Mouse (Mus musculus) G1E-ER4 (cell line): ENCODE results near the gene Igf2r. TPM values are rescaled to one million over a fixed set of nuclear protein-coding genes. Genes with fewer than 3 reads are reported as not detected.

ENCODE experiments used
- GATA1 ChIP-seq: IDR thresholded peaks from one replicate; pipeline ENCODE4 v1.8.0; 2012; ENCODE audit warnings: low read length, inconsistent platforms
- polyA plus RNA-seq: library from polyadenylated mRNA; stranded (reverse); fragments of >175 nt; gene quantifications from 2 replicates; pipeline ENCODE4 v1.2.3, GENCODE M21; 2012

Igf2r gene
- polyA plus RNA-seq, 1 experiment: 7.4 TPM

DNA sequence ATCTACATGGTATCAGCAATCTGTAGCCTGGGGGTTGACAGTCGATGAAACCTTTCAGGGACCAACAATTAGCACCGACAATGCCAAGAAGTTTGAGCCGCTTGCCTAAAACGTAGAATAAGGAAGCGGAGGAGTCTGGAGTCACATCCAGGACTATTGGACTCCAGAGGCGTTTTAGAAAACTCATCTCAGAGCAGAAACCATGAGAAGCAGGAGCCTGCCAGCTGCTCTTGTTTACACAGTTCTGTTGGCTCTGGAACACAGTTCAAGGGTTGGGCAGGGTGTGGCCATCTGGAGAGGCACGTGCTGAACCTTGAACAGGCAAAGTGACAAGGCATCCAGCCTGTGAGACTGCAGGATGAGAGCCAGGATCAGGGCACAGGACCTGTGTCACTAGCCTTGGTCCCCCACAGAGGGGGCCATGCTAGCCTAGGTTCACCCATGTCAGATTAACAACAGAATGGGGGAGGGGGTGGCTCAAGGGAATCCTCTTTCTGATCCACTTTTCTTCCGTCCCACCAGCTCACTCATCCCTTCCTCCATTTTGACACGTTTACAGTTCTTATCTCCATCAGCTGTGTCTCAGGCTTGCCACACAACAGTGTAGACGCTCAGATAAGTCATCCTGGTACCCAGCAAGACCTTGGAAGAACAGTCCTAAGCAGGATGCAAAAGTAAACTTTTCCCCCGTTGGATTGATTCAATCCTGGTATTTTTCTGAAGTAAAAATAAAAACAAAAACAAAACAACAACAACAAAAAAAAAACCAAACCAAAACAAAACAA, 23.1 kb upstream of the Igf2r start:
- TF ChIP-seq GATA1: no peak

DNA sequence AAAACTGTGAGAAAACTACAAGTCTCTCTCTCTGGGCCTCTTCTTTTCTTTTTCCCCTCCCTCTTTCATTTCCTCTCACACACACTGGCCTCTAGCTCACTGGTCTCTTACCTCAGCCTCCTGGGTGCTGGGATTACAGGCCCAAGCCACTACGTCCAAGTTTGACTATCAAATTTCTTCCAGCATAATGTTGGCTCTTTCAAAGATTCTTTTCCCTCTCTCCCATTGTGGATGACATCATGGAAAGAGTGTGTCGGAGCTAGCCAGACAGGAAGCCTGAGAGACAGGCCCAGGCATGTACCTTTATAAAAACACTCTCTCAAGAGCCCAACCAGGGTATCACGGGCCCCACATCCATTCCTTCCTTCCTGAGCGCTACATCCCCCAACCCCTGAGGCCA, 22.0 kb upstream of the Igf2r start:
- TF ChIP-seq GATA1: no peak

DNA sequence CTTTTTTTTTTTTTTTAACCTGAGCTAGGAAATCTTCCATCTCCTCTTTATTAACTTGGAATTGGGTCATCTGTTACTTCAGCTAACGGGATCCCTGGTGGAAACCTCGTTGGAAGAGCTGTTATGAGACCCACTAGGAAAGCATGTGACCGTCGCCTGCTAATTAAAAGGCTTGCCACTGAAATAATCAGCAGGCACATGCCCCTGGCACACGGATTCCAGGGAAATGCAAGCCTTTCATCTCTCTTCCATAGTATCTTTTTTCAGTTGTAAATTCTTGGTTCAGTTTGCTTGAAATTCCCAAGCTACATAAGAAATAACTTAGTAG, 21.6 kb upstream of the Igf2r start:
- TF ChIP-seq GATA1: no peak

DNA sequence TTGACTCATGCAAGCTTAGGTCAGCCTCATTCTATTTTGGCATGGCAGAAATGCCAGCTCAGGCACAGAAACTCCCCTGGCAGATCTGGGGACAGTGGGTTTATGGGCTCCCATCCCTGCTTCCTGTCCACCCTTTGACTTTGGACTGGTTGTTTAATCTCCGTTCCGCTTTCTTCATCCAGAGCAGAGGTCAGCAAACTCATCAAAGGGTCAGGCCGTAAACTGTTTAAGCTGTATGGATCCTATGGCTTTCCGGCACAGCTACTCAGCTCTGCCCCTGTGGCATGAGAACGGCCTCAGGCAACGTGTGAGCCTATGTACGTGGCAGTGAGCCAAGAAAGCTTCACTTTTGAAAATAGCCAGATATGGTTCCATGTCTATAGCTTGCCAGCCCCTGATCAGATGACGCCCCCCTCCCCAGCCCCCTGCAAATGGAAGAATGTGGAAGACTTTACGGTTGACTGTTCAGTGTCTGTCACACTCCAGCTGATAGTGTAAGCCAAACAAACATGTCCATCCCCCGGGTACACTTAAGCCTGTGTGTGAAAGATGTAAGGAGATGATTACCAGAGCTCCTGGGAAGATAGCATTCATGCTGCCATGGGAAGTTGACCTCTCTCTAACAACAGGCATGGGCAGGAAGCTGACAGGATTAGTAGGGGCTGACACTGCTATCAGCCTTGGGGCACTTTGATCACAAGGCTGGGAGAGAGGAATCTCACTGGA, 21.1 kb upstream of the Igf2r start:
- no peak for TF ChIP-seq GATA1

DNA sequence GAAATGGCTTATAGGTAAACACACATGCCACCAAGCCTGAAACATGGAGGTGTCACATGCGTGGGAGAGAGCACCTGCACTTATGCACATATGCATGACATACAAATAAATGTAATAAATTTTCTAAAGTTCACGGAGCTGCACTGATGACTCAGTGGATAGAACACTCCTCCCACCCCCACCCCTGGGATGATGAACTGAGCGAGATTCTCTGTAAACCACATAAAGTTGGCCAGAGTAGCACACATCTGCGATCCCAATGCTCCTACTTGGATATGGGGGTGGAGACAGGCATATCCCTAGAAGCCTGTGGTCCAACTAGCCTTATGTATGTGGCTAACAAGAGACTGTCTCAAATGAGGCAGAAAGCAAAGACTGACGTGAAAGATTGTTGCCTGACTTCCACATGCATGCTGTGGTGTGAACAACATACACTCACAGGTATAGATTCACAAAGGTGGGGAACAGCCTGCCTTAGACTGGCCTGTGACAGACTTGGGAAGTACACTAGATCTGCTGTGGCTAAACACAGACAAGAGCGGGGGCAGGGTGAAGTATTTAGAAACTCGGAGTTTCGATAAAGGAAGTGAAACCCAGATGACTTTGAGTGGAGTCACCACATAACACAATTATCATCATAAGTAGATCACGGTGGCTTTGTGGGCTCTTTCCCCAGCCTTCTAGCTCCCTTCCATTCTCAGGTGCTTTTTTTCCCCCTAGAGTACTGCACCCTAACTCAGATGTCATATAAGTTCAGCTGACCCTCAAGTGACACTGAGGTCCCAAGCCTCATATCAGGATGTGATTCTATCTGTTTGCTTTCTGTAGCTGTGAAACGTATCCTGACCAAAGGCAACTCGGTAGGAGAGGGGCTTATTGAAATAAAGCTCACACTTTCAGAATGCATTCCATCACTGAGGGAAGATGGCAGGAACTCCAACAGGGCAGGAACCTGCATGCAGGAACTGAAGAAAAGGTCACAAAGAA, 13.7 kb upstream of the Igf2r start:
- TF ChIP-seq GATA1: no peak

DNA sequence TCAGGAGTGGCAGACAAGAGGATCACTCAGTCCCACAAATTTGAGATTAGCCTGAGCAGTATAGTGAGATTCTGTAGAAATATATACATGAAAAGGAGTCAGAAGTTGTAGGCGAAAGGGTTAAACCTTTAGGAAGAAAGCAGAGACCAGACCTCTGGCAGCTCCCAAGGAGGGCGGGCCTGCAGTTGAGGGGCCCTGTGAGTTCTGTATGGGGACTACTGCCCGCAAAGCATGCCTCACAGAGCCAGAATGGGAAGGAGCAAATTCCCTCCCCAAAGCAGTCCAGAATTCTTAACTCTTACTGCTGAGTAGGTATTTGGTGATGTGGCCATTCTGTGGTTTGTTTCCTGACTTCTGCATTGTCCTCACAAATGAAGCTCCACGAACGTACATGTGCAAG, 11.6 kb upstream of the Igf2r start:
- TF ChIP-seq GATA1: no peak

DNA sequence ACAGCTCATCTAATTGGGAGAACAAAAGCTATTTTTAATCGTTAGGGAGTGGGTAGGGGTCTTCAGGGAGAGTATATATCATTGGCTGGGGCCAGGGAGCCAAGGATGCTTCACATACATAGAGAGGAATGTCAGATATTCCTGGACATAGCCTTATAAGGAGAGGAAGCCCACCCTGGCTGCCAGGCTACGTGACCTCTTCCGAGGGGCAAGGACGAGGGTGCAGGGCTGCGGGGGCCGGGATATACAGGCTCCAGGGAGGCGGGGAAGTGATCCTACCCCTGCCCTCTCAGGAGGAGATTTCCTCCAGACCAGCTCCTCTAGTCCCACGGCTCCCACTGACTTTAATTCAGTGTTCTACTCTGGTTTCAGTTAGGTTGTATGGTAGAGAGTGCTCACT, 10.7 kb upstream of the Igf2r start:
- no peak for TF ChIP-seq GATA1

DNA sequence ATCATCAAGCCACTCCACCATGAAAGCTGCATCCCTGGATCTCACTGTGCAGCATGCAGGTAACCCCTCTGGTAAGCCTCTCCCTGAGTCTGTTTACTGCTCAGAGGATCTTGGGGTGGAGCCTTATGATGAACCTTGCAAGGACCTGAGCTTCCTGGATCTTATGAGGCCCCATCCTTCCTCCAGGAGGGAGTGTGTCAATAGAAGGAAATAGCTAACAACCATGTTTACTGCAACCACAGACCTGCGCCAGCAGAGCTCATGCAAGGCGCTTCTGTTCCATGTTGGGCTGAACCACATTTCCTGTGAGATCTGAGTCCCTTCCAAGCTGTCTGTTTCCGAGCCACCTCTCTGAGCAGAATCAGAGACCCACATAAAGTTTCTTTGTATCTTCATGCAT, 10.0 kb upstream of the Igf2r start:
- TF ChIP-seq GATA1: no peak

DNA sequence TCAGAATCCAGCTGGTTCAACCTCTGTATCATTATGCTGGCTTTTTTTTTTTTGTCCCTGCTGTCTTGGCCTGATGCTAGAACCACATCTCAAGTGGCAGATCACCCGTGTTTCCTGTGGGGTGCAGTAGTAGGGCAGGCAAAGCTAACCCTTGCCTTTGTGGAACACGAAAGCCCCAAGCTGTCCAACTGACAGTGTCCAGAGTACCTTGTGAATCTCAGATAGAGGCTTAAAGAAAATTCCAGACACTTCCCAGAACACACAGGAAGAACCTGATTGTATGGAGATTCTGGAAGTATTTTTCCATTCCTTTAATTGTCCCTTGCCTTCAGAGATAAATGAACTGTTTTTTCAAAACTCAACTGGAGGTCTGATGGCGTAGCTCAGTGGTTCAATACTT, 4.5 kb upstream of the Igf2r start:
- no peak for TF ChIP-seq GATA1

DNA sequence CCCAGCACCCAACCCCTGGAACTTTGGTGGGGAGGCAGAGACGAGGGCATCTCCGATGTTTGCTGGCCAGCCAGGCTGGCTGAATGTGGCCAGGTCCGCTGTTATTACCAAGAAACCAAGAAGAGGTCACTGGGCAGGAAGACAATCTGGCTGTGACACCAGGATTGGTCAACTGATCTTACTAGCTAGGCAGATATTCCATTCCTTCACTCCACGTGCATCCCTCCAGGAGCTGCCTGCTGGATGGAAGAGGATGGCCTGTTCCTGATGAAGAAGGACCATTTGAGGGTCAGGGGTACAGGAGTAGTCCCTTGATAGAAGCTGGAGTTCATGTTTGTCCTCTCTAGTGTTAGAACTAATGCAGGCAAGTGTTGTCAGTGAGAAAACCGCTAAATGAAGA, 1.0 kb upstream of the Igf2r start:
- no peak for TF ChIP-seq GATA1

DNA sequence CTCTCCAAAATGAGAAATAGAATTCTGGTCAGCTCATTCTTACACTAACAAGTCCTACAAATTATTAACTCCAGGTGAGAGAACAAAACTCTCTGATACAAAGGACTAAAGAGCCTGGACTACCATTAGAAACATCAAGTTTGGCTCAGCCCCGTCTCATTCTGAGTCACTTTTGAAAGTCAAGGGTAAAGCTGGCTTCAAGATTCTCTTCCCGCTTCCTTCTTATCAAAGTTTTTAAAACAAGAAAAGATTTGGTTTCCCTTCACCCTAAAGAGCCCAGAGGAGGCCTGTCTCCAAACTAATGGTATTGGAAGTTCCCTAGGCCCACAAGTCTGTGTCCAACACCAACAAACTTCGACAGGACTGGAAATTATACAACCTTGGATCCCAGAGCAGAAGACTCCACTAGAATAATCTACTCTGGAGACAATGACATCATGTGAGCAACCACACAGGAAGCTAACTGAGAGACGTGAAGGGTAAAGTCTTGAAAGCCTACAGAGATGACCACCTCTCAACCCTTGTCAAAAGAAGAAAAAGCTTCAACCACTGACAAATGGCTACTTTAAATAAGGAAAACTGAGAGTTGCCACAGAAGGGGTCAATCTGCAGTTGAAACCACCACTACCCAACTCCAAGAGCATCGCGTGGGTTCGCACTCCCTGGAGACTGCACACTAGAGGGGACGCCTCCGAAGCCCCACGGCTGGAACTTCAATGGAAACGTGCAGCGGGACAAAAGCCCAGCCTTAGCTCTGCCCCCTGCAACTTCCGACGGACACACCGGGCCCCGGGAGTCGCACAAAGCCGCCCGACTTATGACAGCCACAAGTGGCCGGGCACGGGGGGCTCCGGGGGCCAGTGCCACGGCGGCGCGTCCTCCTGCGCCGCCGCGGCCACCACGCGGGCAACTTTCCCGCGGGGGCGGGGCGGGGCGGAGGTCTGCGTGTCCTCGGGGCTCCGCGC, 767 bp downstream of the Igf2r start:
- no peak for TF ChIP-seq GATA1

DNA sequence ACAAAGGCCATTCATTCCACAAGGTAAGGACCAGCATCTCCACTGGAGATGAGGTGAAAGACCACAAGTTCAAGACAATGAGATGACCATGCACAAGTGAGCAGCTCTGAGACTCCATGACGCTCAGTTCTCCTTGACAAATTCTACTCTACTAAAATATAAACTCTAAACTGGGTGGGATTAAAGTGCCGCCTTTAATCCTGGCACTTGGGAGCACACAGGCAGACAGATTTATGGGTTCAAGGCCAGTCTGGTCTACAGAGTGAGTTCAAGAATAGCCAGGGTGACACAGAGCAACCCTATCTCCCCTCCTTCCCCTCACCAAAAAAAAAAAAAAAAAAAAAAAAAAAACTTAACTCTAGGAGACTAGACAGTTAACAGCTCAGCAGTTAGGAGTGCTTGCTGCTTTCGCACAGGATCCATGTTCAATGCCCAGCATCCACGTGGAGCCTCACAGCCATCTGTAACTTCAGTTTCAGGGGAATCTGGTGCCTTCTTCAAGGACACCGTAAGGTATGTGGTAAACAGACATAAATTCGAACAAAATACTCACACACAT, 2.1 kb downstream of the Igf2r start:
- TF ChIP-seq GATA1: no peak

DNA sequence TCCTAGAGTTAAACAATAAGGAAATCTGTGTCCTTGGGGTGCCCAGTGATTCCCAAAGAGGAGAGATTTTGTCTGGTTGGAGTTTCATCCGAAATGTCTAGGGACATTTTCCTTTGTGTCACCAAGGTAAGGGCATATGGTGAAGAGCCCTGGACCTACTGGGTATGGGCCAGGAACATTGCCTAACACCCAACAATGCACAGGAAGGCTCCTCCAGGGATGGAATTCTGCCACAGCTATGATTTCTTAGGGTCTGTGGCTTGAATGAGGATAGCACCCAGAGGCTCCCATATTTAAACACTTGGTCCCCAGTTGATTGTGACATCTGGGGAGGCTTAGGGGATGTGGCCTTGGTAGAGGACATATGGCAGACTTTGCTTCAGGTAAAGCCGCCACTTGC, 6.1 kb downstream of the Igf2r start:
- TF ChIP-seq GATA1: no peak

DNA sequence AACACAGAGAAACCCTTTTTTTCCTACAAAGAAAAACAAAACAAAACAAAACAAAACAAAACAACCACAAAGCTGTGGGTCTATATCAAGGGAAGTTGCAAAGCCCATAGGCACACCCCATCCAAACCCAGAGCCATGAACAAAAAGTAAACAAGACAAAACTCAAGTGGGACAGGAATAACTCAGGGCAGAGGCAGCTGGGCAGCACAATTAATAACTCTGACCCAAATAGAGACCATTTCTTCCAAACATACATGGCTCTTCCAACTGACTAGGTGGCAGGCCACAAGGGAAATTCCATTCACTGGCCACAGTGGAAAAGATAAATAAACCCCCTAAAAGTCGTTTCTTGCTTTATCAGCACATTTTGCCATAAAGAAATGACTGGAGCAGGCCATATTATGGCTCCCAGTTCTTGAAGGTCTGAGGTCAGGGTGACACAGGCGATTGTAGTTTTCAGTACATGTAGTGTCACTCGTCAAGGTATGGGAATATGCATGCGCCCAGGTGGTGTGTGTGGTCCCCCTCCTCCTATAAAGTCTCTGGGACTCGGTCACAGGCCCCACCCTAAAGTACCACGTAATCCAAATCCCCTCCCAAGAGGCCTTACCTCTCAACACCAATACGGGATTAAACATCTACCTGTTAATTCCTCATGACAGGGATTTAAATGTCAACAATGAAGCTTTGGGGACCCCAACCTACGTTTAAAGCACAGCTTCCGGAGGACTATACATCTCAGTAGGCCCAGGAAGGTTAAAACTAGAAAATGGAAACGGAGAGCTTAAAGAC, 8.9 kb downstream of the Igf2r start:
- no peak for TF ChIP-seq GATA1
